Mouse (Mus musculus): ENCODE data around the gene Arhgap15.

GRCm38 (mm10) chr2:43737546-43737945 is 11.1 kb upstream of the Arhgap15 start:
- no peak for TF ChIP-seq CTCF (IDR thresholded peaks at IDR 0.05; ENCODE audit: low read depth)
- no peak for TF ChIP-seq EP300 (IDR thresholded peaks at IDR 0.05; ENCODE audit: low read depth)
